Mouse (Mus musculus): ENCODE measurements around the gene Pxmp4. TPM values are rescaled to one million over a fixed set of nuclear protein-coding genes. Genes with fewer than 3 reads are reported as not detected.

The Pxmp4 gene
- polyA plus RNA-seq, 1 experiment: 9.5 TPM

- Histone ChIP-seq H3K9ac (ENCODE audit: low read depth, poor library complexity, severe bottlenecking) (no peak overlapping the region), H3K36me3 (ENCODE audit: control insufficient read depth, insufficient read depth, low read length, poor library complexity, severe bottlenecking) (no peaks in the 10 kb centered on the region), H3K4me3 (ENCODE audit: low read depth, low read length) (no peak overlapping the region), H3K9me3 (replicated peaks; ENCODE audit: control insufficient read depth, insufficient read depth, low read length, poor library complexity, severe bottlenecking) (no peaks in the 10 kb centered on the region), H3K27ac (ENCODE audit: insufficient read depth, low read length) (no peak overlapping the region), H3K27me3 (ENCODE audit: control insufficient read depth, insufficient read depth, low read length, poor library complexity, severe bottlenecking) (no peaks in the 10 kb centered on the region), H3K4me1 (ENCODE audit: control insufficient read depth, insufficient read depth, low read length) (peaks cover 3% of the 10 kb centered on the region)
- TF ChIP-seq CTCF (IDR thresholded peaks at IDR 0.05; ENCODE audit: low read depth, low read length): no peak
Observed at GRCm38 (mm10) chr2:154571976-154572375, 31.5 kb downstream of the Pxmp4 start.

- no peaks in the 10 kb centered on the region for H3K9me3 ChIP-seq (replicated peaks; ENCODE audit: control insufficient read depth, insufficient read depth, low read length, poor library complexity, severe bottlenecking)
- no peaks in the 10 kb centered on the region for H3K27me3 ChIP-seq (ENCODE audit: control insufficient read depth, insufficient read depth, low read length, poor library complexity, severe bottlenecking)
- no peak for TF ChIP-seq CTCF (IDR thresholded peaks at IDR 0.05; ENCODE audit: low read depth, low read length)
- no peak for TF ChIP-seq EP300 (IDR thresholded peaks at IDR 0.05; ENCODE audit: insufficient read depth, low read depth, low read length)
- no peak for TF ChIP-seq POLR2A (IDR thresholded peaks at IDR 0.05; ENCODE audit: insufficient read depth, low read length)
- peaks cover under 1% of the 10 kb centered on the region for H3K4me1 ChIP-seq (ENCODE audit: control insufficient read depth, insufficient read depth, low read length)
- no peak overlapping the region for H3K27ac ChIP-seq (ENCODE audit: insufficient read depth, low read length)
- H3K4me3 ChIP-seq (ENCODE audit: low read depth, low read length): no peak overlapping the region
- H3K9ac ChIP-seq (ENCODE audit: low read depth, poor library complexity, severe bottlenecking): peak overlapping the region; percentile 54; the same call in 1 of the 2 replicates
- no peaks in the 10 kb centered on the region for H3K36me3 ChIP-seq (ENCODE audit: control insufficient read depth, insufficient read depth, low read length, poor library complexity, severe bottlenecking)
Observed at GRCm38 (mm10) chr2:154571266-154571665, 32.2 kb downstream of the Pxmp4 start.

GRCm38 (mm10) chr2:154570666-154571065, 32.8 kb downstream of the Pxmp4 start:
- Histone ChIP-seq H3K27ac (ENCODE audit: insufficient read depth, low read length) (0 out of 2 replicates have a peak overlapping the region, but pooled peaks have one; percentile 25), H3K4me1 (ENCODE audit: control insufficient read depth, insufficient read depth, low read length) (peaks cover 1% of the 10 kb centered on the region), H3K9ac (ENCODE audit: low read depth, poor library complexity, severe bottlenecking) (peak overlapping the region; percentile 54; the same call in 1 of the 2 replicates), H3K4me3 (ENCODE audit: low read depth, low read length) (no peak overlapping the region), H3K27me3 (ENCODE audit: control insufficient read depth, insufficient read depth, low read length, poor library complexity, severe bottlenecking) (no peaks in the 10 kb centered on the region), H3K36me3 (ENCODE audit: control insufficient read depth, insufficient read depth, low read length, poor library complexity, severe bottlenecking) (no peaks in the 10 kb centered on the region), H3K9me3 (replicated peaks; ENCODE audit: control insufficient read depth, insufficient read depth, low read length, poor library complexity, severe bottlenecking) (no peaks in the 10 kb centered on the region)
- TF ChIP-seq EP300 (IDR thresholded peaks at IDR 0.05; ENCODE audit: insufficient read depth, low read depth, low read length): no peak

DNA sequence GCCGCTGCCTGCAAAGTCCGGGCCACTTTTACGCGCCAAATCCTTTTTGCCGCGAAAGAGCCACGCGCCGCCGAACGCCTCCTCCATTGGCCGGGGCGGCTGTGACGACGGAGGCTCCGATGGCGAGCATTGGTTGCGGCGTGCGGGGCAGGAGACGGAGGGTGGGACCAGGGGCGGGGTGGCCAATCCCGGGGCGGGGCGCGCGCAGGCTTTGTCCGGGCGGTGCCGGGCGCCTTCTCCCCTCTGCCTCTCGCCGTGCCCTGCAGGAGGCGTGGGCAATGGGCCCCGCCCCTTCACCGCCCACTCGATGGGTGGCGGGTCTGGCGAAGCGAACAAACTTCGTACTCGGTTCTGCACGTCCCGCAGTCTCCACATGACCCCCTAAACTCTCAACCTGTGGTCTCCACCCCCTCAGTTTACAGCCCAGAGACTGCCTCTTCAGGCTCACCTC, 33.6 kb downstream of the Pxmp4 start, which contains the start of gene E2f1:
E2f1 (minus strand) TSS at position 57 of the 451 bp plus-strand sequence.
- Histone ChIP-seq H3K9ac (ENCODE audit: low read depth, poor library complexity, severe bottlenecking) (peak within 1 kb of the TSS; percentile 85), H3K27ac (ENCODE audit: insufficient read depth, low read length) (peak within 1 kb of the TSS; percentile 56), H3K4me1 (ENCODE audit: control insufficient read depth, insufficient read depth, low read length) (peaks cover 1% of the 10 kb centered on the region), H3K9me3 (replicated peaks; ENCODE audit: control insufficient read depth, insufficient read depth, low read length, poor library complexity, severe bottlenecking) (no peaks in the 10 kb centered on the region), H3K36me3 (ENCODE audit: control insufficient read depth, insufficient read depth, low read length, poor library complexity, severe bottlenecking) (no peaks in the 10 kb centered on the region), H3K4me3 (ENCODE audit: low read depth, low read length) (peak within 1 kb of the TSS; percentile 99), H3K27me3 (ENCODE audit: control insufficient read depth, insufficient read depth, low read length, poor library complexity, severe bottlenecking) (no peaks in the 10 kb centered on the region)
- TF ChIP-seq CTCF (IDR thresholded peaks at IDR 0.05; ENCODE audit: low read depth, low read length) (no peak), EP300 (IDR thresholded peaks at IDR 0.05; ENCODE audit: insufficient read depth, low read depth, low read length) (no peak), POLR2A (IDR thresholded peaks at IDR 0.05; ENCODE audit: insufficient read depth, low read length) (peak; percentile 78)

DNA sequence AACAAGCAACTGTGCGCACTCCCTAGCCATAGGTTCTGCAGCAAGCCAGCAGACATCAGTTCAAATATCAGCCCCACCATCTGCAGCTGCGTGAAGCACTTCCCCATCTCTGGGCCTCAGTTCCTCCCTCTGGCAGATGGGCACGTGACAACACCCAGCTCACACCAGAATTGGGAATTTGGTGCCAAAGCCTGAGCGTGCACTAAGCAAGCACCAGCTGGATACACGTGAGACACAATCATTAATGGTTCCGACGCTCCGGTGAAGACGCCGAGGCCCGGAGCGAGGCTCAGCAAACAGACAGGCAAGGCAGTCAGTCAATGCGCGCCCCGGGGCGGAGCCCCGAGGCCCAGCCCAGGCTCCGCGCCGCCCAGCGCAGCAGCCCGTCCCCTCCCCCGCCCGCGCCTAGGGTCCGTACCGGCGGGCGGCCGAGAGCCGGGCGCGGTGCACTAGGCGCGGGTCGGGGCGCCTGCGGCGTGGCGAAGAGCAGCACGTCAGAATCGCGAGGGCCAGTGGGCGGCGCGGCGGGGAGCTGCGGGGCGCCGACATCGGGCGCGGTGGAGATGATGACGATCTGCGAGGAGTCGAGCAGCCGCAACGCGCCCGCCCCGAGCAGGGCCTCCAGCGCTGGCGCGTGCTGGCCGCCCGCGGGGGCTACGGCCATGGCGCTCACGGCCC, 34.3 kb downstream of the Pxmp4 start:
- TF ChIP-seq EP300 (IDR thresholded peaks at IDR 0.05; ENCODE audit: insufficient read depth, low read depth, low read length) (no peak), POLR2A (IDR thresholded peaks at IDR 0.05; ENCODE audit: insufficient read depth, low read length) (no peak)
- peaks cover 1% of the 10 kb centered on the region for H3K4me1 ChIP-seq (ENCODE audit: control insufficient read depth, insufficient read depth, low read length)
- H3K9ac ChIP-seq (ENCODE audit: low read depth, poor library complexity, severe bottlenecking): peak overlapping the region; percentile 85

GRCm38 (mm10) chr2:154568329-154569070, 35.0 kb downstream of the Pxmp4 start:
- Histone ChIP-seq H3K4me3 (ENCODE audit: low read depth, low read length) (peak overlapping the region; percentile 99), H3K4me1 (ENCODE audit: control insufficient read depth, insufficient read depth, low read length) (peaks cover 1% of the 10 kb centered on the region), H3K36me3 (ENCODE audit: control insufficient read depth, insufficient read depth, low read length, poor library complexity, severe bottlenecking) (peaks cover 4% of the 10 kb centered on the region), H3K27ac (ENCODE audit: insufficient read depth, low read length) (no peak overlapping the region), H3K9ac (ENCODE audit: low read depth, poor library complexity, severe bottlenecking) (peak overlapping the region; percentile 85), H3K9me3 (replicated peaks; ENCODE audit: control insufficient read depth, insufficient read depth, low read length, poor library complexity, severe bottlenecking) (no peaks in the 10 kb centered on the region), H3K27me3 (ENCODE audit: control insufficient read depth, insufficient read depth, low read length, poor library complexity, severe bottlenecking) (no peaks in the 10 kb centered on the region)
- TF ChIP-seq CTCF (IDR thresholded peaks at IDR 0.05; ENCODE audit: low read depth, low read length) (no peak), EP300 (IDR thresholded peaks at IDR 0.05; ENCODE audit: insufficient read depth, low read depth, low read length) (no peak), POLR2A (IDR thresholded peaks at IDR 0.05; ENCODE audit: insufficient read depth, low read length) (no peak)

More for the DNA sequence above, 34.3 kb downstream of the Pxmp4 start:
- H3K4me3 ChIP-seq (ENCODE audit: low read depth, low read length): peak overlapping the region; percentile 99
- H3K27ac ChIP-seq (ENCODE audit: insufficient read depth, low read length): no peak overlapping the region
- H3K36me3 ChIP-seq (ENCODE audit: control insufficient read depth, insufficient read depth, low read length, poor library complexity, severe bottlenecking): peaks cover under 1% of the 10 kb centered on the region; the same call in 1 of the 2 replicates
- H3K9me3 ChIP-seq (replicated peaks; ENCODE audit: control insufficient read depth, insufficient read depth, low read length, poor library complexity, severe bottlenecking): no peaks in the 10 kb centered on the region
- H3K27me3 ChIP-seq (ENCODE audit: control insufficient read depth, insufficient read depth, low read length, poor library complexity, severe bottlenecking): no peaks in the 10 kb centered on the region

All from ES-Bruce4 (cell line).